In genomic region chr10:122231818-122232217, GRCm38 (mm10) we compare ENCODE assay signal across 27 mouse cellular contexts.
A peak's percentile ranks its signal among the peaks of the same experiment; 100 is the strongest.
DNase-seq lines count a peak whose midpoint lies in the region; ATAC-seq and TF ChIP-seq lines count a peak whose summit lies in the region.
"Had no signal": no experiment of that assay in that cellular context is flagged by ENCODE, and none has a peak within 500 bp of the region (broad histone marks: within the 10 kb centered on the region; RNA-seq: fewer than 3 reads in every experiment).

No protein-coding gene starts in this region.

- H3K9ac ChIP-seq in intestine, embryonic 15.5 days, result no peak overlapping the region
- no peak overlapping the region for H3K9ac ChIP-seq in intestine, postnatal 0 days (ENCODE audit: low read depth, low read length)
- H3K9ac ChIP-seq in kidney, embryonic 14.5 days (ENCODE audit: low read depth, low read length), result no peak overlapping the region
- H3K9ac ChIP-seq: embryonic facial prominence, embryonic 12.5 days; forebrain, embryonic 12.5 days; forebrain, postnatal 0 days had no signal

- H3K4me2 ChIP-seq in intestine, embryonic 15.5 days (replicated peaks), result no peak overlapping the region
- no peak overlapping the region for H3K4me2 ChIP-seq in intestine, postnatal 0 days (replicated peaks; ENCODE audit: low read depth)
- no peak overlapping the region for H3K4me2 ChIP-seq in kidney, embryonic 14.5 days (replicated peaks; ENCODE audit: low read depth, low read length)
- H3K4me2 ChIP-seq: embryonic facial prominence, embryonic 12.5 days; forebrain, embryonic 12.5 days had no signal

- peaks cover 5% of the 10 kb centered on the region for H3K4me1 ChIP-seq in intestine, embryonic 15.5 days (replicated peaks)
- H3K4me1 ChIP-seq in intestine, postnatal 0 days (replicated peaks; ENCODE audit: control insufficient read depth, insufficient read depth, low read length), result 0 out of 2 replicates have a peak, but pooled peaks cover 6% of the 10 kb centered on the region
- H3K4me1 ChIP-seq in kidney, embryonic 14.5 days (ENCODE audit: control insufficient read depth, insufficient read depth, low read length), result peaks cover 16% of the 10 kb centered on the region; the same call in 1 of the 2 replicates
- H3K4me1 ChIP-seq: forebrain, embryonic 12.5 days had no signal

- no peak overlapping the region for H3K4me3 ChIP-seq in intestine, embryonic 15.5 days (replicated peaks)
- H3K4me3 ChIP-seq in intestine, postnatal 0 days (ENCODE audit: low read depth, low read length), result no peak overlapping the region
- H3K4me3 ChIP-seq in kidney, embryonic 14.5 days (ENCODE audit: low read length), result no peak overlapping the region
- H3K4me3 ChIP-seq: embryonic facial prominence, embryonic 12.5 days; erythroblast, embryonic 14.5 days; forebrain, embryonic 10.5 days; forebrain, embryonic 12.5 days had no signal

- WGBS in intestine, embryonic 15.5 days, result 56% methylated on average over 7 of the region's 7 CpGs
- 49% methylated on average over 7 of the region's 7 CpGs for WGBS in intestine, postnatal 0 days
- WGBS in kidney, embryonic 14.5 days, result 45% methylated on average over 7 of the region's 7 CpGs

- DNase-seq in adrenal gland, adult (ENCODE audit: inconsistent age in 2 of 2, low spot score in 1 of 2), result peak; percentile 8 to 54
- DNase-seq in adrenal gland, postnatal 14 days, result no peak
- no peak for DNase-seq in kidney, adult 8-10 months
- DNase-seq in hindlimb bud, embryonic 11.5 days (ENCODE audit: extremely low spot score, low read depth, low spot score), result peak; percentile 6
- DNase-seq: adrenal gland, adult 2 months; adrenal gland, postnatal 10 days; B cell, adult 2 months; cerebellum, adult 11-12 months; cerebellum, adult 2 months; cerebellum, adult 9-10 months; cerebellum, postnatal 10 days; cerebellum, postnatal 25 days; forebrain, postnatal 0 days had no signal

- TF ChIP-seq CTCF in intestine, postnatal 0 days (IDR thresholded peaks at IDR 0.05; ENCODE audit: low read depth), result no peak

- H3K27me3 ChIP-seq in intestine, embryonic 15.5 days (replicated peaks), result no peaks in the 10 kb centered on the region
- H3K27me3 ChIP-seq in intestine, postnatal 0 days (replicated peaks; ENCODE audit: control insufficient read depth, insufficient read depth, low read length), result no peaks in the 10 kb centered on the region
- no peaks in the 10 kb centered on the region for H3K27me3 ChIP-seq in kidney, embryonic 14.5 days (ENCODE audit: control insufficient read depth, insufficient read depth, low read length)
- H3K27me3 ChIP-seq: CH12.LX; embryonic facial prominence, embryonic 12.5 days; forebrain, embryonic 12.5 days; Patski had no signal

- no peaks in the 10 kb centered on the region for H3K36me3 ChIP-seq in intestine, embryonic 15.5 days
- H3K36me3 ChIP-seq in intestine, postnatal 0 days (ENCODE audit: control insufficient read depth, insufficient read depth), result no peaks in the 10 kb centered on the region
- no peaks in the 10 kb centered on the region for H3K36me3 ChIP-seq in kidney, embryonic 14.5 days (ENCODE audit: control insufficient read depth, insufficient read depth, low read length)
- H3K36me3 ChIP-seq: embryonic facial prominence, embryonic 12.5 days; forebrain, embryonic 10.5 days; forebrain, embryonic 12.5 days; G1E had no signal

- H3K27ac ChIP-seq in intestine, embryonic 15.5 days, result no peak overlapping the region
- H3K27ac ChIP-seq in intestine, postnatal 0 days (ENCODE audit: low read depth, low read length), result no peak overlapping the region
- 0 out of 2 replicates have a peak overlapping the region, but pooled peaks have one; percentile 51 for H3K27ac ChIP-seq in kidney, embryonic 14.5 days (ENCODE audit: low read depth, low read length)
- H3K27ac ChIP-seq: embryonic facial prominence, embryonic 12.5 days; forebrain, embryonic 10.5 days; forebrain, embryonic 12.5 days had no signal

- ATAC-seq in intestine, embryonic 15.5 days, result peak; percentile 65
- ATAC-seq in intestine, postnatal 0 days, result no peak
- ATAC-seq in kidney, embryonic 14.5 days (ENCODE audit: low FRiP score, low TSS enrichment), result no peak
- no peak for ATAC-seq in erythroblast, adult 5-6 weeks (replicated peaks; ENCODE audit: low FRiP score, poor library complexity, severe bottlenecking)
- ATAC-seq: activated CD4-positive, CD25-positive, alpha-beta regulatory T cell, adult 4 months; CD4-positive, CD25-positive, alpha-beta regulatory T cell, adult 4 months; forebrain, embryonic 14.5 days; forebrain, postnatal 0 days; Patski had no signal

- H3K9me3 ChIP-seq in intestine, embryonic 15.5 days, result no peaks in the 10 kb centered on the region
- H3K9me3 ChIP-seq in intestine, postnatal 0 days (ENCODE audit: control insufficient read depth), result no peaks in the 10 kb centered on the region
- no peaks in the 10 kb centered on the region for H3K9me3 ChIP-seq in kidney, embryonic 14.5 days (ENCODE audit: control insufficient read depth, low read length)
- H3K9me3 ChIP-seq: embryonic facial prominence, embryonic 12.5 days; forebrain, embryonic 10.5 days; forebrain, embryonic 12.5 days had no signal

Comparison
In these comparisons a context has a peak if more than half of its experiments do, and no peak if none do; other contexts are left out.
1. DNase-seq: peak in adrenal gland, adult (2 of 2) and hindlimb bud, embryonic 11.5 days (single experiment); none in adrenal gland, postnatal 14 days (single experiment) and kidney, adult 8-10 months (0 of 2).